Mouse (Mus musculus): ENCODE data around the gene Grin2c. TPM values are rescaled to one million over a fixed set of nuclear protein-coding genes. Genes with fewer than 3 reads are reported as not detected.

Gene Grin2c
- total RNA-seq, 2 experiments from 2014 or later: 14.7 to 21.6 TPM

GRCm38 (mm10) chr11:115286201-115286993, 19.4 kb upstream of the Grin2c start:
- intact Hi-C loops (cut with DNase I): no loop called here
- DNase-seq (ENCODE audit: extremely low spot score in 1 of 2, low spot score in 2 of 2): no peak

- intact Hi-C loops (cut with DNase I): no loop called here
- DNase-seq (ENCODE audit: extremely low spot score in 1 of 2, low spot score in 2 of 2): no peak
Observed at GRCm38 (mm10) chr11:115285282-115285681, 18.2 kb upstream of the Grin2c start.

GRCm38 (mm10) chr11:115283891-115284620, 17.0 kb upstream of the Grin2c start:
- intact Hi-C loops (cut with DNase I): no loop called here
- no peak for DNase-seq (ENCODE audit: extremely low spot score in 1 of 2, low spot score in 2 of 2)

- no peak for DNase-seq (ENCODE audit: extremely low spot score in 1 of 2, low spot score in 2 of 2)
- intact Hi-C loops (cut with DNase I): no loop called here
Observed at GRCm38 (mm10) chr11:115283486-115283765, 16.4 kb upstream of the Grin2c start.

- intact Hi-C loops (cut with DNase I): no loop called here
- DNase-seq (ENCODE audit: extremely low spot score in 1 of 2, low spot score in 2 of 2): no peak
Observed at GRCm38 (mm10) chr11:115282723-115283485, 15.9 kb upstream of the Grin2c start.

GRCm38 (mm10) chr11:115282295-115282694, 15.3 kb upstream of the Grin2c start:
- intact Hi-C loops (cut with DNase I): no loop called here
- no peak for DNase-seq (ENCODE audit: extremely low spot score in 1 of 2, low spot score in 2 of 2)

GRCm38 (mm10) chr11:115279726-115280125, 12.7 kb upstream of the Grin2c start:
- intact Hi-C loops (cut with DNase I): no loop called here

GRCm38 (mm10) chr11:115278176-115278575, 11.1 kb upstream of the Grin2c start:
- intact Hi-C loops (cut with DNase I): no loop called here
- no peak for DNase-seq (ENCODE audit: extremely low spot score in 1 of 2, low spot score in 2 of 2)

More at GRCm38 (mm10) chr11:115279726-115280125, 12.7 kb upstream of the Grin2c start:
- no peak for DNase-seq (ENCODE audit: extremely low spot score in 1 of 2, low spot score in 2 of 2)

- intact Hi-C loops (cut with DNase I): no loop called here
- DNase-seq (ENCODE audit: extremely low spot score in 1 of 2, low spot score in 2 of 2): no peak
Observed at GRCm38 (mm10) chr11:115277604-115277975, 10.5 kb upstream of the Grin2c start.

GRCm38 (mm10) chr11:115276780-115277603, 9.9 kb upstream of the Grin2c start, which contains the start of gene Fdxr:
TSS of gene Fdxr (minus strand) at chr11:115277050.
- peak; percentile 99 for DNase-seq (ENCODE audit: extremely low spot score in 1 of 2, low spot score in 2 of 2)
- intact Hi-C loops (cut with DNase I): no loop called here

- no peak for DNase-seq (ENCODE audit: extremely low spot score in 1 of 2, low spot score in 2 of 2)
Observed at GRCm38 (mm10) chr11:115275954-115276353, 8.9 kb upstream of the Grin2c start.

GRCm38 (mm10) chr11:115275509-115275908, 8.5 kb upstream of the Grin2c start:
- DNase-seq (ENCODE audit: extremely low spot score in 1 of 2, low spot score in 2 of 2): no peak
- intact Hi-C loops (cut with DNase I): no loop called here

More at GRCm38 (mm10) chr11:115275954-115276353, 8.9 kb upstream of the Grin2c start:
- intact Hi-C loops (cut with DNase I): no loop called here

- no peak for DNase-seq (ENCODE audit: extremely low spot score in 1 of 2, low spot score in 2 of 2)
- intact Hi-C loops (cut with DNase I): loop anchor here (5.0 kb wide), 1 partner anchor 192 kb away; no protein-coding TSS in a partner anchor
Observed at GRCm38 (mm10) chr11:115274771-115275170, 7.7 kb upstream of the Grin2c start.

- intact Hi-C loops (cut with DNase I): loop anchor here (5.0 kb wide), 1 partner anchor 192 kb away; no protein-coding TSS in a partner anchor
- DNase-seq (ENCODE audit: extremely low spot score in 1 of 2, low spot score in 2 of 2): no peak
Observed at GRCm38 (mm10) chr11:115274178-115274577, 7.1 kb upstream of the Grin2c start.

GRCm38 (mm10) chr11:115273735-115274134, 6.7 kb upstream of the Grin2c start:
- intact Hi-C loops (cut with DNase I): loop anchor here (5.0 kb wide), 1 partner anchor 191 kb away; no protein-coding TSS in a partner anchor
- no peak for DNase-seq (ENCODE audit: extremely low spot score in 1 of 2, low spot score in 2 of 2)

GRCm38 (mm10) chr11:115272894-115273498, 6.0 kb upstream of the Grin2c start:
- intact Hi-C loops (cut with DNase I): loop anchor here (5.0 kb wide), 1 partner anchor 191 kb away; no protein-coding TSS in a partner anchor
- no peak for DNase-seq (ENCODE audit: extremely low spot score in 1 of 2, low spot score in 2 of 2)

- DNase-seq (ENCODE audit: extremely low spot score in 1 of 2, low spot score in 2 of 2): no peak
- intact Hi-C loops (cut with DNase I): loop anchor here (5.0 kb wide), 1 partner anchor 189 kb away; no protein-coding TSS in a partner anchor
Observed at GRCm38 (mm10) chr11:115271481-115271880, 4.4 kb upstream of the Grin2c start.

- intact Hi-C loops (cut with DNase I): loop anchor here (5.0 kb wide), 1 partner anchor 189 kb away; no protein-coding TSS in a partner anchor
- no peak for DNase-seq (ENCODE audit: extremely low spot score in 1 of 2, low spot score in 2 of 2)
Observed at GRCm38 (mm10) chr11:115271052-115271451, 4.0 kb upstream of the Grin2c start.

Measured in left cerebral cortex, postnatal 10 days (tissue).